Mouse (Mus musculus): ENCODE results near the gene Gng12. TPM values are rescaled to one million over a fixed set of nuclear protein-coding genes. Genes with fewer than 3 reads are reported as not detected.

Gng12 gene
- total and polyA plus RNA-seq, 3 experiments: 15.5 to 35.6 (median 34.4) TPM

DNA sequence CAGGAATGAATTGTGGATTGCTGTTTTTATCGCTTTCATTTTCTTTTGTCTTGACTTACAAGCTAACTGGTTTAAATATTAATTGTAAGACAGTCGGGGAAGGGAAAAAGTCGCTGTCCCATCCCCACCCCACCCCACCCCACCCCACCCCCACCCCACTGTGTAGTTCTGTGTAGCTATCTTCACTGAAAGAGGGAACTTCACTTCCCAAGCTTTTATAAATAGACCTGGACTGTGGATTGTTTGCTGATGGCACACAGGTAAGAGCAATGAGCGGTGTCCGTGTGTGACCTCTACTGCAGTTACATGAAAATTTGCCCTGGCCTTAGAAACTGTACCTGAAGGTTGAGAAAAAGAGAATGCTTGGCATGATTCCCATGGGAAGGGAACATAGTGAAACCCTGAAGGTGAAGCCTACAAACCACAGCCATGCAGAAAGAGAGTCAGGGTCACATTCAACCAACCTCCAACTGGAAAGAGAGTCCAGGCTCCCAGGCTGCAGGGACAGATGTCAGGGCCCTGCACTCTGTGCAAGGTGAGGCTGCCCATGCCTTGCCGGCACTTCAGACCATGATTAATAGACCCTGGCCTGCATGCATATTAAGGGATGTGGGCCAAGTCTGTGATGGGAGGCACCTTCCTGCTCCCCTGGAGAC, 117.2 kb downstream of the Gng12 start:
- TF ChIP-seq CTCF (IDR thresholded peaks at IDR 0.05) (no peak), POLR2A (IDR thresholded peaks at IDR 0.05; ENCODE audit: insufficient read depth, low read depth, low read length) (no peak), EP300 (IDR thresholded peaks at IDR 0.05; ENCODE audit: insufficient read depth, low read depth, low read length) (no peak)
- Histone ChIP-seq H3K4me1 (ENCODE audit: control insufficient read depth, insufficient read depth, low read length) (peaks cover 13% of the 10 kb centered on the region), H3K36me3 (ENCODE audit: control insufficient read depth, insufficient read depth, low read length) (no peaks in the 10 kb centered on the region), H3K27me3 (ENCODE audit: control insufficient read depth, insufficient read depth, low read length) (no peaks in the 10 kb centered on the region), H3K27ac (no peak overlapping the region), H3K9ac (ENCODE audit: low read depth, low read length) (no peak overlapping the region), H3K79me2 (replicated peaks; ENCODE audit: control insufficient read depth, insufficient read depth, low read length) (no peaks in the 10 kb centered on the region), H3K4me3 (no peak overlapping the region)
- WGBS: 73% methylated on average over 6 of the region's 6 CpGs
- no peak for DNase-seq
- intact Hi-C loops (cut with DNase I): no loop called here

DNA sequence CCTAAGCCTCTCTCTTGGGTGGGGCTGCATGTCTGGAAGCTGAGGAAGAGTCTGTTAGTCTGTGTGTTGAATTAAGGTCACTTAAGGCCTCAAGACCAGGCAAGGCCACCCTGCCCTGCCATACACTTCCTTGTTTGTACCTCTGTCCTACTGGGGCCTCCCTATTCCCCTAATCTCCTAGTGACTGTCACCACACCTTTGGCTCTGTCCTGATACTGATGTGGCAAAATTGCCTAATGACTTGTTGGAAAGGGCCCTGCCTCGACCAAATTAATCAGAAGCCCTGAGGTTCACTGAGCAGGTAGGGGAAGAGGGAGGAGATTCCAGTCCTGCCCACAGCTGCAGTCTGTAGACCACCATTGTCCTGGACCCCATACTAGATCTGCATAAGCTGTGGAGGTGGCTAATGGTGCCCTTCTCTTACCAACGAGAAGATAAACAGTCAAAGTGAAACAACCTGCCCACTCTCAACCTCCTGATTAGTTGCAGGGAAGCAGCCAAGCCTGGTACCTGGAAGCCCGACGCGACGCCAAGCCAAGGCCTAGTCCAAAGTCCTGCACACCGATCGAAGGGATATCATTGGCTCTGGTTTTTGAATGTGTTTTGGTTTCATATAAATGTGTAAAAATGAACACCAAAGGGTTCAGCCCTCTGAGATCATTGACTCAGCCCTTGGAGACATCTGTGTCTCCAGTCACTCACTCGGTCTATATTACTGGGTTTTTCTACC, 117.9 kb downstream of the Gng12 start:
- Histone ChIP-seq H3K4me1 (ENCODE audit: control insufficient read depth, insufficient read depth, low read length) (peaks cover 13% of the 10 kb centered on the region), H3K9ac (ENCODE audit: low read depth, low read length) (no peak overlapping the region), H3K27ac (no peak overlapping the region), H3K79me2 (replicated peaks; ENCODE audit: control insufficient read depth, insufficient read depth, low read length) (no peaks in the 10 kb centered on the region), H3K36me3 (ENCODE audit: control insufficient read depth, insufficient read depth, low read length) (no peaks in the 10 kb centered on the region), H3K4me3 (no peak overlapping the region), H3K27me3 (ENCODE audit: control insufficient read depth, insufficient read depth, low read length) (no peaks in the 10 kb centered on the region)
- intact Hi-C loops (cut with DNase I): no loop called here
- TF ChIP-seq CTCF (IDR thresholded peaks at IDR 0.05) (no peak), POLR2A (IDR thresholded peaks at IDR 0.05; ENCODE audit: insufficient read depth, low read depth, low read length) (no peak), EP300 (IDR thresholded peaks at IDR 0.05; ENCODE audit: insufficient read depth, low read depth, low read length) (no peak)
- no peak for DNase-seq
- WGBS: 86% methylated on average over 9 of the region's 9 CpGs

DNA sequence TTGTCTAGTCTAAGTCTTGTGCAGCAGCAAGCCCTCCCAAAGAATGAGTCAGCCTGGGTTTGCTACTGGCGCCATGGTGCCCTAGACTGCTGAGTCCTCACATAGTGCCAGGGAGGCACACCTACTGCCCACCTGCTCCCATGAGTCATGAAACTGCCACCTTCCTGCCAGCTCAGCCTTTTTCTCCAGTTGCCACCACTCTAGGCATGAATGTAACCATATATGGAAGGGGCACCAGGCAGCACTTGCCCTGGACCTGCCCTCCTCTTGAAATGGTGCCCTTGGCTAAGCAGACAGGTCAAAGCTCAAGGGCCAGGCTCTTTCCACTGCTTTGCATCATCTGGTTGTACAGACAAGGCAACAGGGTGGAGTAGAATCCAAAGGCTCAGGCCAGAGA, 118.5 kb downstream of the Gng12 start:
- no peak overlapping the region for H3K27ac ChIP-seq
- DNase-seq: no peak
- no peak overlapping the region for H3K9ac ChIP-seq (ENCODE audit: low read depth, low read length)
- no peaks in the 10 kb centered on the region for H3K27me3 ChIP-seq (ENCODE audit: control insufficient read depth, insufficient read depth, low read length)
- H3K4me1 ChIP-seq (ENCODE audit: control insufficient read depth, insufficient read depth, low read length): peaks cover 13% of the 10 kb centered on the region
- H3K4me3 ChIP-seq: no peak overlapping the region
- H3K79me2 ChIP-seq (replicated peaks; ENCODE audit: control insufficient read depth, insufficient read depth, low read length): no peaks in the 10 kb centered on the region
- intact Hi-C loops (cut with DNase I): no loop called here
- no peak for TF ChIP-seq POLR2A (IDR thresholded peaks at IDR 0.05; ENCODE audit: insufficient read depth, low read depth, low read length)
- TF ChIP-seq EP300 (IDR thresholded peaks at IDR 0.05; ENCODE audit: insufficient read depth, low read depth, low read length): no peak
- no peak for TF ChIP-seq CTCF (IDR thresholded peaks at IDR 0.05)
- WGBS: 95% methylated on average over 1 of the region's 1 CpGs
- no peaks in the 10 kb centered on the region for H3K36me3 ChIP-seq (ENCODE audit: control insufficient read depth, insufficient read depth, low read length)

DNA sequence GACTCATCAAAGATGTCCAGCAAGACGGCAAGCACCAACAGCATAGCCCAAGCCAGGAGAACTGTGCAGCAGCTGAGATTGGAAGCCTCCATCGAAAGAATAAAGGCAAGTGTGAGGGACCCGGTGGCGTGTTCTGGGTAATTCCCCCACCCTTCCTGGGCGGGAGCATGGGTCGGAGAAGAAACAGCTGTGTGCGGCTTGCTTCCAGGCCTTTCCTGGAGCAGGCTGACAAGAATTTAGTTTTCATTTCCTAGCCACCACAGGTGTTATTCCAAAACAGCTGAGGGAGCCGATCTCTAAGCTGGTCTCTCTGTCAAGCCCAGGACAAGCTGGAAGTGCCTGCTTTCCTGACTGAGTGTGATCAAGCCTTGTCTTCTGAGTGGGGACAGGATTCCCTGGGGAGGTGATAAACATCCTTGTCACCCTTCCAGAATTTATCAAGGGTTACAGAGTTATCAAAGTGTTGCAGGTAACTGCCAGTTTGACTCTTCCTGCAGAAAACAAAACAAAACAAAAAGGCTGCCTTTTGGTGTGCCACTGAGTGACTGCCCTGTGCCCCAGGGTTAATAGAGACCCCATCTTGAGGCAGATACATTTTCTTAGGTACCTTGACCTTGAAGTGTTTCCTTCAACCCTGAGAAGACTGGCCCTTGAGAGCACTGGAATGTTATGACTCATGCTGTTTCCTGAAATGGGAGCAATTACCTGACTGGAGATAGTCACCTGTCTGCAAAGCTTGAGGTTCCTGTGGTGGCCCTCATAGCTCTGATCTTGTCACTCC, 119.7 kb downstream of the Gng12 start:
- intact Hi-C loops (cut with DNase I): no loop called here
- TF ChIP-seq CTCF (IDR thresholded peaks at IDR 0.05) (no peak), POLR2A (IDR thresholded peaks at IDR 0.05; ENCODE audit: insufficient read depth, low read depth, low read length) (no peak), EP300 (IDR thresholded peaks at IDR 0.05; ENCODE audit: insufficient read depth, low read depth, low read length) (no peak)
- H3K79me2 ChIP-seq (replicated peaks; ENCODE audit: control insufficient read depth, insufficient read depth, low read length): no peaks in the 10 kb centered on the region
- 47% methylated on average over 8 of the region's 8 CpGs for WGBS
- H3K36me3 ChIP-seq (ENCODE audit: control insufficient read depth, insufficient read depth, low read length): no peaks in the 10 kb centered on the region
- peak; percentile 60 to 67 for DNase-seq
- no peak overlapping the region for H3K9ac ChIP-seq (ENCODE audit: low read depth, low read length)
- no peaks in the 10 kb centered on the region for H3K27me3 ChIP-seq (ENCODE audit: control insufficient read depth, insufficient read depth, low read length)
- peaks cover 13% of the 10 kb centered on the region for H3K4me1 ChIP-seq (ENCODE audit: control insufficient read depth, insufficient read depth, low read length)
- H3K27ac ChIP-seq: no peak overlapping the region
- no peak overlapping the region for H3K4me3 ChIP-seq

DNA sequence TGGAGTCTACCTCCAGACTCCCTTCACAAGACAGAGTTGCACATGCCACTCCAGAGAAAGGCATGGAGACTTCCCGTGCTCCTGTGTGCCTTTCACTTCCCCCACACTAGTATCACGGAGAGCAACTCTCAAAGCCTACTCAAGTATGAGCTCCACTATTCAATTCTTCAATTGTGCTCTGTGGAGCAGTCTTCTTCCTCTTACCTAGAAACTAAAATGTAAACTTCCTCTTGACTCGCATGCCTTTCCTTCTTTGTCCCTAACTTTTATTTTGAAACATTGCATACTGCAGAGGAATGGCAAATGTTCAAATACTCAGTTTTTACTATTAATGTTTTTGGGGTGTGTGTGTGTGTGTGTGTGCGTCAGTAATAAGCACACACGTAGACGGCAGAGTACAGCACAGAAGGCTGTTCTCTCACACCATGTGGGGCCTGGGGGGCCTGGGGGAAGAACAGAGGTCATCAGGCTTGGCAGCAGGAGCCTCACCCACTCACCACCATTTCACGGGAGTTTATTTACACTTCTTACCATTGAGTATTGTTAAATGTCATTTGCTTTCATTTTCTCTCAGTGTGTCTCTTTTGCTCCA, 120.4 kb downstream of the Gng12 start:
- Histone ChIP-seq H3K4me1 (ENCODE audit: control insufficient read depth, insufficient read depth, low read length) (peaks cover 13% of the 10 kb centered on the region), H3K79me2 (replicated peaks; ENCODE audit: control insufficient read depth, insufficient read depth, low read length) (no peaks in the 10 kb centered on the region), H3K36me3 (ENCODE audit: control insufficient read depth, insufficient read depth, low read length) (no peaks in the 10 kb centered on the region), H3K9ac (ENCODE audit: low read depth, low read length) (no peak overlapping the region), H3K4me3 (no peak overlapping the region), H3K27me3 (ENCODE audit: control insufficient read depth, insufficient read depth, low read length) (no peaks in the 10 kb centered on the region), H3K27ac (no peak overlapping the region)
- DNase-seq: no peak
- intact Hi-C loops (cut with DNase I): no loop called here
- TF ChIP-seq CTCF (IDR thresholded peaks at IDR 0.05): no peak
- 59% methylated on average over 7 of the region's 7 CpGs for WGBS

Measured in heart, adult 2 months (tissue).